Comparison of ENCODE assay signal across 29 mouse cellular contexts in the genomic region with DNA sequence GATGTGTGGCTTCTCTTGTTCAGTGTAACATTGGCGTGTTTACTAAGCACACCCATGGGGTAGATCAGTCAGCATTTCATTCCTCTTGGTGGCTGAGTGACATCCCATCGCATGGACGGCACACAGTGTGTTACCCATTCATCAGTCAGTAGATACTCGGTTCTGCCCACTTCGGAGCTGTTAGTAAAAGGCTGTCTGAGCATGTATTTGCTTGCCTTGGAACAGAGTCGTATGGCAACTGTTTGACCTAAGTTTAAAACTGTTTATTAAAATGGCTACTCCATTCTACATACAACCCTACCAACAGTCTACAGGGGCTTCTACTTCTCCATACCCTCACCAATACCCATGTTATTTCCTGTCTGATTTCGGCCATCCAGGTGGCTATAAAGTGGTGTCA. TPM values are rescaled to one million over a fixed set of nuclear protein-coding genes. Genes with fewer than 3 reads are reported as not detected.
"Had no signal": no experiment of that assay in that cellular context is flagged by ENCODE, and none has a peak within 500 bp of the region (broad histone marks: within the 10 kb centered on the region; RNA-seq: fewer than 3 reads in every experiment).

No protein-coding gene starts in this region.

- DNase-seq: forebrain, postnatal 0 days; gastrocnemius, postnatal 14 days; gastrocnemius, postnatal 36 days; heart, adult 18-20 months; heart, postnatal 36 days; kidney, adult 11 months; kidney, adult 2 months; kidney, adult 9 months; kidney, postnatal 14 days; kidney, postnatal 36 days; layer of hippocampus, adult 9-11 months; layer of hippocampus, postnatal 36 days; left cerebral cortex, postnatal 4 days had no signal

- H3K36me3 ChIP-seq: heart, embryonic 13.5 days; heart, embryonic 15.5 days; hindbrain, embryonic 13.5 days; hindbrain, embryonic 15.5 days; kidney, embryonic 15.5 days; limb, embryonic 13.5 days; limb, embryonic 15.5 days; liver, embryonic 12.5 days had no signal

- H3K4me3 ChIP-seq: heart, embryonic 13.5 days; heart, embryonic 15.5 days; hindbrain, embryonic 13.5 days; hindbrain, embryonic 15.5 days; kidney, embryonic 15.5 days; limb, embryonic 13.5 days; limb, embryonic 15.5 days; liver, embryonic 12.5 days had no signal

- ATAC-seq: forebrain, postnatal 0 days; hindbrain, postnatal 0 days; intestine, embryonic 16.5 days; liver, embryonic 12.5 days had no signal

- H3K9ac ChIP-seq: forebrain, postnatal 0 days; heart, embryonic 13.5 days; heart, embryonic 15.5 days; hindbrain, embryonic 13.5 days; hindbrain, embryonic 15.5 days; kidney, embryonic 15.5 days; limb, embryonic 13.5 days; limb, embryonic 15.5 days; liver, embryonic 12.5 days had no signal

- H3K27me3 ChIP-seq: heart, embryonic 13.5 days; heart, embryonic 15.5 days; hindbrain, embryonic 13.5 days; hindbrain, embryonic 15.5 days; kidney, embryonic 15.5 days; limb, embryonic 13.5 days; limb, embryonic 15.5 days; liver, embryonic 12.5 days had no signal

- H3K4me2 ChIP-seq: heart, embryonic 11.5 days; heart, embryonic 13.5 days; heart, embryonic 15.5 days; hindbrain, embryonic 13.5 days; hindbrain, embryonic 15.5 days; kidney, embryonic 15.5 days; limb, embryonic 13.5 days; limb, embryonic 15.5 days; liver, embryonic 12.5 days had no signal

- H3K27ac ChIP-seq: heart, embryonic 13.5 days; heart, embryonic 15.5 days; hindbrain, embryonic 13.5 days; hindbrain, embryonic 15.5 days; hindbrain, postnatal 0 days; kidney, embryonic 15.5 days; kidney, postnatal 0 days; limb, embryonic 13.5 days; limb, embryonic 15.5 days; liver, embryonic 12.5 days had no signal

- H3K9me3 ChIP-seq: heart, embryonic 13.5 days; heart, embryonic 15.5 days; hindbrain, embryonic 13.5 days; hindbrain, embryonic 15.5 days; kidney, embryonic 15.5 days; limb, embryonic 13.5 days; limb, embryonic 15.5 days; liver, embryonic 12.5 days had no signal

RNA-seq across cellular contexts. Expression of gene Gpr156, which starts 50.6 kb away (rescaled TPM):
- total RNA-seq: gastrocnemius, adult 18-20 months; gastrocnemius, adult 8-10 months; heart, postnatal 36 days; hematopoietic stem cell, adult 5-6 weeks; liver, adult 2 months had no signal
- polyA plus RNA-seq: kidney, adult 2 months; liver, adult 2 months; liver, embryonic 12.5 days had no signal
